Mouse (Mus musculus): Measurements from ENCODE around the gene Ehhadh. TPM values are rescaled to one million over a fixed set of nuclear protein-coding genes. Genes with fewer than 3 reads are reported as not detected.

The Ehhadh gene
- polyA plus RNA-seq, 1 experiment = 3.3 TPM

GRCm38 (mm10) chr16:21743401-21743800 lies 44.2 kb downstream of the Ehhadh start:
- H3K4me1 ChIP-seq (ENCODE audit: control insufficient read depth, insufficient read depth, low read length) = no peaks in the 10 kb centered on the region
- TF ChIP-seq CTCF (IDR thresholded peaks at IDR 0.05; ENCODE audit: extremely low read depth, insufficient read depth, low read length) (no peak), POLR2A (IDR thresholded peaks at IDR 0.05; ENCODE audit: extremely low read depth, insufficient read depth, low read length) (no peak)
- no peak overlapping the region for H3K27ac ChIP-seq (ENCODE audit: insufficient read depth, low read length)
- no peak overlapping the region for H3K4me3 ChIP-seq (ENCODE audit: insufficient read depth, low read length)

- Histone ChIP-seq H3K4me3 (ENCODE audit: insufficient read depth, low read length) (no peak overlapping the region), H3K4me1 (ENCODE audit: control insufficient read depth, insufficient read depth, low read length) (no peaks in the 10 kb centered on the region), H3K27ac (ENCODE audit: insufficient read depth, low read length) (no peak overlapping the region)
- TF ChIP-seq CTCF (IDR thresholded peaks at IDR 0.05; ENCODE audit: extremely low read depth, insufficient read depth, low read length) = no peak
- no peak for TF ChIP-seq POLR2A (IDR thresholded peaks at IDR 0.05; ENCODE audit: extremely low read depth, insufficient read depth, low read length)
Observed at GRCm38 (mm10) chr16:21742898-21743297, 44.7 kb downstream of the Ehhadh start.

GRCm38 (mm10) chr16:21742191-21742870 lies 45.3 kb downstream of the Ehhadh start:
- TF ChIP-seq CTCF (IDR thresholded peaks at IDR 0.05; ENCODE audit: extremely low read depth, insufficient read depth, low read length) (no peak), POLR2A (IDR thresholded peaks at IDR 0.05; ENCODE audit: extremely low read depth, insufficient read depth, low read length) (no peak)
- no peak overlapping the region for H3K27ac ChIP-seq (ENCODE audit: insufficient read depth, low read length)
- no peaks in the 10 kb centered on the region for H3K4me1 ChIP-seq (ENCODE audit: control insufficient read depth, insufficient read depth, low read length)
- no peak overlapping the region for H3K4me3 ChIP-seq (ENCODE audit: insufficient read depth, low read length)

GRCm38 (mm10) chr16:21741542-21741941 lies 46.1 kb downstream of the Ehhadh start:
- Histone ChIP-seq H3K4me1 (ENCODE audit: control insufficient read depth, insufficient read depth, low read length) (no peaks in the 10 kb centered on the region), H3K27ac (ENCODE audit: insufficient read depth, low read length) (no peak overlapping the region), H3K4me3 (ENCODE audit: insufficient read depth, low read length) (no peak overlapping the region)
- no peak for TF ChIP-seq POLR2A (IDR thresholded peaks at IDR 0.05; ENCODE audit: extremely low read depth, insufficient read depth, low read length)
- no peak for TF ChIP-seq CTCF (IDR thresholded peaks at IDR 0.05; ENCODE audit: extremely low read depth, insufficient read depth, low read length)

- H3K4me1 ChIP-seq (ENCODE audit: control insufficient read depth, insufficient read depth, low read length) = no peaks in the 10 kb centered on the region
- no peak overlapping the region for H3K4me3 ChIP-seq (ENCODE audit: insufficient read depth, low read length)
- TF ChIP-seq CTCF (IDR thresholded peaks at IDR 0.05; ENCODE audit: extremely low read depth, insufficient read depth, low read length) (no peak), POLR2A (IDR thresholded peaks at IDR 0.05; ENCODE audit: extremely low read depth, insufficient read depth, low read length) (no peak)
- H3K27ac ChIP-seq (ENCODE audit: insufficient read depth, low read length) = no peak overlapping the region
Observed at GRCm38 (mm10) chr16:21735638-21736037, 52.0 kb downstream of the Ehhadh start.

GRCm38 (mm10) chr16:21727897-21728364 lies 59.7 kb downstream of the Ehhadh start:
- peak overlapping the region; percentile 41 for H3K4me3 ChIP-seq (ENCODE audit: insufficient read depth, low read length)
- TF ChIP-seq CTCF (IDR thresholded peaks at IDR 0.05; ENCODE audit: extremely low read depth, insufficient read depth, low read length) (peak; percentile 51; the same call in 1 of the 2 replicates), POLR2A (IDR thresholded peaks at IDR 0.05; ENCODE audit: extremely low read depth, insufficient read depth, low read length) (no peak)
- no peak overlapping the region for H3K27ac ChIP-seq (ENCODE audit: insufficient read depth, low read length)
- H3K4me1 ChIP-seq (ENCODE audit: control insufficient read depth, insufficient read depth, low read length) = no peaks in the 10 kb centered on the region

- no peak overlapping the region for H3K27ac ChIP-seq (ENCODE audit: insufficient read depth, low read length)
Observed at GRCm38 (mm10) chr16:21727421-21727820, 60.2 kb downstream of the Ehhadh start.

GRCm38 (mm10) chr16:21724261-21724660 lies 63.3 kb downstream of the Ehhadh start:
- H3K4me3 ChIP-seq (ENCODE audit: insufficient read depth, low read length) = no peak overlapping the region
- H3K4me1 ChIP-seq (ENCODE audit: control insufficient read depth, insufficient read depth, low read length) = no peaks in the 10 kb centered on the region
- TF ChIP-seq POLR2A (IDR thresholded peaks at IDR 0.05; ENCODE audit: extremely low read depth, insufficient read depth, low read length) (no peak), CTCF (IDR thresholded peaks at IDR 0.05; ENCODE audit: extremely low read depth, insufficient read depth, low read length) (no peak)
- H3K27ac ChIP-seq (ENCODE audit: insufficient read depth, low read length) = no peak overlapping the region

More at GRCm38 (mm10) chr16:21727421-21727820, 60.2 kb downstream of the Ehhadh start:
- no peak for TF ChIP-seq POLR2A (IDR thresholded peaks at IDR 0.05; ENCODE audit: extremely low read depth, insufficient read depth, low read length)
- no peak for TF ChIP-seq CTCF (IDR thresholded peaks at IDR 0.05; ENCODE audit: extremely low read depth, insufficient read depth, low read length)
- H3K4me1 ChIP-seq (ENCODE audit: control insufficient read depth, insufficient read depth, low read length) = no peaks in the 10 kb centered on the region
- no peak overlapping the region for H3K4me3 ChIP-seq (ENCODE audit: insufficient read depth, low read length)

GRCm38 (mm10) chr16:21719770-21720169 lies 67.8 kb downstream of the Ehhadh start:
- no peaks in the 10 kb centered on the region for H3K4me1 ChIP-seq (ENCODE audit: control insufficient read depth, insufficient read depth, low read length)
- TF ChIP-seq POLR2A (IDR thresholded peaks at IDR 0.05; ENCODE audit: extremely low read depth, insufficient read depth, low read length) = no peak
- TF ChIP-seq CTCF (IDR thresholded peaks at IDR 0.05; ENCODE audit: extremely low read depth, insufficient read depth, low read length) = no peak
- H3K4me3 ChIP-seq (ENCODE audit: insufficient read depth, low read length) = no peak overlapping the region
- no peak overlapping the region for H3K27ac ChIP-seq (ENCODE audit: insufficient read depth, low read length)

- no peak overlapping the region for H3K27ac ChIP-seq (ENCODE audit: insufficient read depth, low read length)
- H3K4me1 ChIP-seq (ENCODE audit: control insufficient read depth, insufficient read depth, low read length) = no peaks in the 10 kb centered on the region
- H3K4me3 ChIP-seq (ENCODE audit: insufficient read depth, low read length) = no peak overlapping the region
- TF ChIP-seq POLR2A (IDR thresholded peaks at IDR 0.05; ENCODE audit: extremely low read depth, insufficient read depth, low read length) = no peak
- no peak for TF ChIP-seq CTCF (IDR thresholded peaks at IDR 0.05; ENCODE audit: extremely low read depth, insufficient read depth, low read length)
Observed at GRCm38 (mm10) chr16:21714516-21714915, 73.1 kb downstream of the Ehhadh start.

Other genes starting within 250 kb of the Ehhadh start
- gene 2510009E07Rik, start 93.1 kb downstream of the Ehhadh start, polyA plus RNA-seq (2012; rRNA removed) = 30.5 and 31.1 TPM in 2 replicates
- gene Map3k13, start 6.5 kb upstream of the Ehhadh start, polyA plus RNA-seq (2012; rRNA removed) = 8.1 and 8.3 TPM in 2 replicates
- 26.1 TPM in 2 replicates for gene Tmem41a, start 159.7 kb upstream of the Ehhadh start, polyA plus RNA-seq (2012; rRNA removed)
- 0.33 and 0.78 TPM in 2 replicates for gene Liph, start 207.9 kb upstream of the Ehhadh start, polyA plus RNA-seq (2012; rRNA removed)
- 61.0 and 63.8 TPM in 2 replicates for gene Senp2, start 221.7 kb upstream of the Ehhadh start, polyA plus RNA-seq (2012; rRNA removed)

Data from cortical plate, adult 2 months (tissue).